Mouse (Mus musculus) thymus, postnatal 0 days (tissue): ENCODE measurements around the gene E330009J07Rik. TPM values are rescaled to one million over a fixed set of nuclear protein-coding genes. Genes with fewer than 3 reads are reported as not detected.

Experiments
- DNase-seq: peaks from one replicate; pipeline ENCODE4 v3.0.0-alpha.2; 2015; ENCODE audit warnings: low spot score
- polyA plus RNA-seq: library from polyadenylated mRNA; unstranded; fragments of >200 nt; fragmentation: Nextera tagmentation; extraction: Ambion mirVana; gene quantifications from 2 replicates; pipeline ENCODE4 v1.2.1, GENCODE M21; 2015

Gene E330009J07Rik
- polyA plus RNA-seq, 1 experiment from 2014 or later, result 17.6 TPM

DNA sequence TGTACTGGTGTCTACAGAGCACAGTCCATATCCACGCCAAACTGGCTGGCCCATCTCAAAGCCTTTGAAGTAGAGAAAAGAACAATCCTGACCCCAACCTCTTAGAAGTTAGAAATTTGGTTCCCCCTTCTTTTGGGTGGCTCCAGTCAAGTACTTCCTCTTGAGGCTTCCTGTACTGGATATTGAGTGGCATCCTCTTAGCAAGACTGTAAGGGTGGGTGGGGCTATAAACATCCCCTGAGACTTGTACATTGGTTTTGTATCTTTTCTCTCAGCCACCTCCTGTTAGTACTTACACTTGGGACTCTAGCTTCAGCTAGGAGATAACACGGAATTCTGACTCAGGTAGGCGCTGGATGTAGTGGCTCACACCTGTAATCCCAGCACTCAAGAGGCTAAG lies 5.7 kb downstream of the E330009J07Rik start:
- DNase-seq, result peak; percentile 19

DNA sequence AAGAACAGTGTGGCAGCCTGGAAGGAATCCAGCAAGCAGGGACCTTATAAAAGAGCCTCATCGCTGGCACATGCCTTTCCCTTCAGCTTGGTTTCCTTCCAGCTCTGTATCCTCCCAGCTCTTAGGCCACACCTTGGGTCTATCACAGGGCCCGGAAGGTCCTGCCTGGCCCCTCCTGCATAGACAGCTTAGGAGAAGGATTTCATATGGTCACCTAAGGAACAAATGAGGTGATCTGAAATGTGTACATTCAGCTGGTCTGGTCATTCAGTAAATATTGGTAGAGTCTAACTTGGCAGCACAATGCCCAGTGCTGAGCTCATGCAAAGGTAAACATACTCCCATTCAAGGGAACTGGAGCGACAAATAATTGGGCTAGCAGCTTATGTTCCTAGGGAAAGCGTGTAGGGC lies 6.4 kb downstream of the E330009J07Rik start:
- DNase-seq, result no peak

DNA sequence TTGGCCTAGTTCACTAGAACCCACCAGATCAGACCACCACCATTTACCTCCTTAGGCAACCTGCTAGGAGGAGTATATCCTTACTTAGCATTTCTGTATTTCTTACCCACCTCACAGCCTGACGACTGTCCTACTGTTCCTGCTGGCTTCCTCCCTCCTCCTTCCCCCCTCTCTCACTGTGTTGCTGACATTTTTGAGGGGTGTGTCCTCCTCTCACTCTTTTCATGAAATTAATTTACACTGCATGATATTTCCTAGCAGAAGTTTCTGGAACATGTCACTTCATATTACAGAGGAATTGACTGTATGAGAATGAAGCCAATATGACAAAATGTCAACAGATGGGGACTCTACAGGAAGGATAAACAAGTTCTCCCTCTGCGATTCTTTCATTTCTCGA lies 7.2 kb downstream of the E330009J07Rik start:
- no peak for DNase-seq

DNA sequence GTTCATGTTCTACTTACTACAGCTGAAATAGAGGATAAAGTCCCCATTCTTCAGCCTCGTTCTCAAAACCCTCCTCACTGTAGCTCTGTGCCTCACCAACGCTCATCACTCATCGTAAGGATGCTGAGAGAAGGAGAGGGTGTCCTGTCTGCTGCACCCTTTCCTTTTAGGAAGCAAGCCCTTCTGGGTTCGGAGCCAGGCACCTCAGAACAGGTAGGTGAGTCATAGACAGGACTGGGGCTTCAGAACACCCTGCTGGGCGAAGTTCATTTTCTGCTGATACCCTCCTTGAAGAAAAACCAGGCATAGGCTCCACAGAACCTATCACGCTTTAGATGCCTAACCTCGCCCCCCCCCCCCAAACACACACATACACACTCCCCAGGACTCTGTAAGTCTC lies 8.5 kb downstream of the E330009J07Rik start:
- no peak for DNase-seq

DNA sequence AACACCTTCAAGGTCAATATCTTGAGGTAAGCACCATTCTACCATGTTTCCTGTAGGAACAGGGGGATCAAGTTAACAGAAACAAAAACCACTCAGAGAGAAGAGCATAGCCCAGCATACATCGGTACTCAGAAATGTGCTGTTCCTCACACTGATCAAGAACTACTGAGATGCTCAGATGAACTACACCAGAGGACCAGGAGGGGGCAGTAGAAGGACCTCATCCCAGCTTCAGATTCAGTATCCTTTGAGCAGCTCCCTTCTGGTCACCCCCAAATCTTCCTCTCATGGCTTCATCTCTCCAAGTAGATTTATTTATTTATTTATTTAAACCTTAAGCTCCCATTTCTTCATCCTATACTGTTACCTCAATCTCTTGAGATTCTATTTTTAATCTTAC lies 12.2 kb downstream of the E330009J07Rik start:
- peak; percentile 67 for DNase-seq

DNA sequence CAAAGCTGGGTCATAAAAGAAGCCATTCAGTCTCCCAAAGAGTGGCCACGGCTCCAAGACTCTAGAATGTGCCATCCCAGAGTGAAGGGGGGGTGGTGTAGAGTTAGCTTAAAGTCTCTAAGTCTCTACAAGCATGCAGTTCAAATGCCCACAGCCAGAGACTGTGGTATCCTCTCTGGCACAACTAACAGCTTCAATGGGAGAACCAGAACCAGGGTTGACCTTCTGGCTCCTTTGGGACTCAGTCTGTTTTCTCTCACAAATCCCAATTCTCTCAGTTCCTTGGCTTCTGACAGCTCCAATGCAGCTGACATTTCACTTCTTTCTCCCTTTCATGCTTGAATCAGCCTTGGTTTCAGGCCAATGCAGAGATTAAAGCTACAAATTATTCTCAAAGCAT lies 12.9 kb downstream of the E330009J07Rik start:
- DNase-seq, result no peak

DNA sequence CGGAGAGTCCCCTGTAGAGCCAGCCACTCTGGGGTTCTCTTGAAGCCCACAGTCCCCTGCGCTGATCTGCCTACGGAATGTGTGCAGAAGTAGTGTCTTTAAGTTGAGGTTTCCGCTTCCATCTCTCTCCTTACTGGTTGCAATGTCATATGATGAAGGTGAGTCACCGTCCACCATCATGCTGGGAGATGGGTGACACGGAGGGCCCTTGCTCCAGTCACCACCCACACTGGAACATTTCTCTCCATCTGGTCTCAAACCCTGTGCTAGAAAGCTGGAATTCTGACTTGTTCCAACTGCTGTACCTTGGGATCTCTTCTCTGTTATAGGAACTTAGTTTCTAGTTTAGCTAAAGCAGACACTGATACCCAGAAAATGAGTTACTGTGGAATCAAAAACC lies 14.8 kb downstream of the E330009J07Rik start:
- no peak for DNase-seq

DNA sequence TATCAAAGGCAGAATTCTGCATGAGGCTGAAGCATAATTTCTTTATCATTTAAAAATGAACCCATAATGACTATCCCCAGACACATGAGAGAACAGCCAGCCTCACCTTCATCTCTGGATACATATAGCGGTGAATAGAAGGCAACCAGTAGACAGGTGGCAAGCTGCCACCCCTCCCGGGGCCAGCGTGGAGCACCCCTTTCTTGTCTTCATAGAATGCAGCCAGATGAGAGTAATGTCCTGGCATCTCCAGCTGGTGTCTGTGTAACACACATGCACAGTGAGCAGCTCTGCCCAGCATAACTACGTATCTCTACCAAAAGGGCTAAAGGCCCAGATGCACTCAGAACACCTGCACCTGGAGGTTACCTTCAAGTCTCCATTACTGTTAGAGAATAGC lies 17.5 kb downstream of the E330009J07Rik start:
- DNase-seq, result no peak

DNA sequence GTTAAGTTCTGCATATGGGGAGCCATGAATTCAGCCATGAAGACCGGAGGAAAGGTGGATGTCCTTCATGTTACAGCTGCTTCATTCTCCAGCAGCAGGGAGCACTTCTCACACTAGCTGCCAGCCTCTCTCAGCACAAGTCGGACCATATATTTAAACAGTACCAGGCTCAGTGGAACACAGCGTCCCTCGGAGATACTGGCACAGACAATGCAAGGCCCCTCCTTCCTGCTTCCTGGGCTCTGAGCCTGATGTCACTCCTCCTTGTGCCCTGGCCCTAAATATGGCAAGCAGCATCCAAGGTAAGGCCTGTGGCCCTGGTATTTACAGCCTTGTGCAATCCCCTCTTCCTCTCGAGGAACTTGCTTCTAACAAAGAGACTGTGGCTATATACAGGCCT lies 20.1 kb downstream of the E330009J07Rik start:
- no peak for DNase-seq

DNA sequence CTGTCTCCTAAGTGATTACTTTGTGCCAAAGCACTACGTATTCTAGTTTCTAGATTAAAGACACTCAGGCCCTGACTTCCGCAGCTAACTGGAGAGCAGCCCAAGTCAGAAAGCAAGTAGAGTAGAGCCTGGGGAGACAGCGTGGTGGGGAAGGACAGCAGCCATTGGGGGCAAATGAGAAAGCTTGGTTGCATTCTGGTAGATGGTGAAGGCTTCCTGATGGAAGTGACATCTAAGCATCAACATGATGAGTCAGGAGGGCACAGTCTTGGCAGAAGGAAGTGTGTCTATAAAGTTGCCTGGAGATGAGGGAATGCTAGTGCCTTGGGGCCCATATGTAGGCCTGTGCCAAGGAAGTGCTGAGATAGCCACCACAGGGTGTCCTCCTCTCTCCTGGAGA lies 22.4 kb downstream of the E330009J07Rik start:
- no peak for DNase-seq

DNA sequence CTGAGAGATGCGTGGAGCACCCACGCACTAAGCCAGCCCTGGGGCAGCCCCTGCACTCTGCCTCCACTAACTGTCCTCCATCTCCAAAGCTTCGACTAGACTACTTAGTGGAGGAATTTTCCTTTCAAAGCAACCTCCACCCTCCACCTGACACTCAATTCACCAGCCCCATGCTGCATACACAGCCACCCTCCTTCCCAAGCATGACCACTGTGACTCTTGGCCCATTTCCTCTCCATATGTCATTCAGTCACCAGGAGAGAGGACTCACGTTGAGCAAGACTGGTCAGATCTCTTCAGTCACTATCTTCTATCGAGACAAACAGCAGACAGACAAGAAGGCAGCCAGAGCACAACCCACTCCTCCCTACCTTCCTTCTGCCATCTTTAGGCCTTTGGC lies 22.9 kb downstream of the E330009J07Rik start:
- no peak for DNase-seq

DNA sequence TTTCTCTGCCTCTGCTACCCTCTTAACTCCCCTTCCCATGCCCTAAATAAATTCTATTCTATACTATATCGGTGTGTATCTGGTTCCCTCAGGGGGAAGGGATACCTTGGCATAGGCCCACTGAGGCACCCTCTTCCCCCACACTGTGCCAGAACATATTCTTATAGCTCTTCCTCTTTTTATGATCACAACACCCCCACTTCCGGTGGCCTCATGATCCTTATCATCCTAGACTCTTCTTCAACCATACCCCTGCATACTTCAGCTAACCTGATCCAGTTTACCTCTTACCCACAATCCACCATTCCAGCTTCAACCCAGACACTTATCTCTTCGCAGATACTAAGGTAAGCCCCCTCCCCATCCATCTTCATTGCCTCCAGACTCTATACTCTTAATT lies 24.9 kb downstream of the E330009J07Rik start:
- peak; percentile 17 for DNase-seq

DNA sequence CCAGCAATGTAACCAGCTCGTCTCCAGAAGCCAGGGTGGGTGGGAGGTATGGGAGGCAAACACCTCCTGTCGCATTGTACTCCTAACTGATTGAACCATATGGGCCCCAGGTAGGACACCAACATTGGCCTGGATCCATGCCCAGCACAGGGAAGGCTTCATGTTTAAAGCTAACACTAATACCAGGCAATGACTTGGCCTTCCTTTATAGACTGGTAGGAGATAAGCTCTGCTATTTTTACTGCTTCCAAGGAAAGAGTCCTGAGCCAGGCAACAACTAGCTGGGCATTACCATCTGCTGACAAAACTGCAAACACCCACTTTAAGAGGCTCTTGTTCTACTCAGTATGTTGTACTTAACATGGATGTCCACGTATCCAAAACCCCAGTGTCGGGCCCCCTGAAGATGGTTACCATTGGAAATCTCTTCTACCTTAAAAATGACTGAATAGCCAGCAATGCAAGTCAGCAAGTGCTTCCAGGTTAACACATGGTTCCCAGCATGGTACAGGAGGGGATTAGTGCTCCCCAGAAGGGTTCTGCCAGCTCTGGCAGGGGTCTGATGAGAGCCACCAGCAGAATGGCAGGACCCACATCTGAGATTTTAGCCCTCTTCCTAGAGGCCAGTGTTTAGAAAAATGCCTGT lies 32.2 kb downstream of the E330009J07Rik start:
- no peak for DNase-seq

DNA sequence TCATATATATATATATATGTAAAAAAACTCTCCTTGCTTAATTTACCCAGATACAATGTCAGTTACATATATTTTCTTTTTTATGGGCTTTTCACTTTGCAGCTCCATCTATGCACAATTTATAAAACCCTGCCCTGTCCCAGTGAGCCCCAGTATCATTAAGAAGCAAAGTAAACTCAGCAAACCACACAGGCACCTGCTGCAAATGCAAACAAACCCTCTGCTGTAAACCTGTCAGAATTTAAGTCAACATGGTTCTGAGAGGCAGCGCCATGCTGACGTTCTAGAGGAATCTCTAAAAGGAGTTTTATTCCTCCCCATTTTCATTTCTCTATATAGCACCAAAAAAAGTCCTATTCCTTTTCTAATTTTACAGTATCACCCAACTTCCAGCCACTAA lies 33.9 kb downstream of the E330009J07Rik start:
- no peak for DNase-seq

DNA sequence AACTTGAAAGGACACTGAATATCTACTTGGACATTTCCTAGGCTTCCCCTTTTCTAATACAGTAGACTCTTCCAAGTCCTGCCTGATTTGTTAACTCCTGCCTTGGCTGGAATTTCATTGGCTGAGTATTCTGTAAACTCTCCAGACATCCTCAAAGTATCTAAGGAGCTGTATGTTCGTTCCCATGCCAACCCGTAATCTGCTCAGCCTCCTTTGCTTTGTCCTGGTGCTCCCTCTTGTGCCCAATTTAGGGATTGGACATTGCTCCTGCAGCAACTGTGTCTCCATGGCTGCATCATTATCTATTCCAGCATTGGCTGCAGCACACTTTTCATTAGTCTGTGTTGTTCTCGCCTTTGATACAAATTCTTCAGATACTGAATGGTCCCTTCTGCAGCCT lies 42.7 kb downstream of the E330009J07Rik start:
- peak; percentile 11 for DNase-seq

DNA sequence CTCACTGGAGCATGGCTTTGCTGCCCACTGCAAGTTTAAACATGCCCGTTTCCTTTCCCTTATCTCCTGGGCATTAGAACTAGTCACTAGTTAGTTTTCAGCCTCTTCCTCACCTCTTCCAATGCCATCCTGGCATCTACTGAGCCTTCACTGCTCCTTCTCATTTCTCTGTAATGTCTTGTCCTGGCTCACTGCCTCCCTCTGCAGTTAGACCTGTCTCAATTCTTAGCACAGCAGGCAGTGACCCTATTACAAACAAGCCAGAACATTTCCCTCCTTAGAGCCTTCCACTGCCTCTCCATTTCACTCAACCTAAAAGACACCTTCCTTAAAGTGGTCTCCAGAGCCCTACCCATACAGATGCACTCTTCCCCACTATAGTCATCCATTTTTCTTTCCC lies 45.0 kb downstream of the E330009J07Rik start:
- DNase-seq, result no peak

DNA sequence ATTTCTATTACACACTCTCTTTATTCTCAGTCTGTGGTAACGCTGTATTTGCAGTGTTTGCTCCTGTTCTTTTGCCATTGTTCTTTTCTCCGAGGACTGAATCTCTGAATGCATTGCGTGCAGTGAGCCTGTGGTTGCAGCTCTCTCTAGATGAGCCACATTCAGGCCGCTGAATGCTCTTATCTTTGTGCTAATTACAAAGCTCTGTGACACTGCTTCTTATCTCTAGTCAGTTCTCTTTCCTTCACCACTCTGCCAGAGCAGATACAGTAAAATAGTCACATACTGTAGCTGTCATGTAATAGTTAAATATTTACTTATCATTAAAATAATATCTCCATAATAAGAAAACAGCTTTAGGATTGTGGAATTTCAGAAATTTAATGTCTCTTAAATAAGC lies 47.3 kb downstream of the E330009J07Rik start:
- DNase-seq, result no peak

DNA sequence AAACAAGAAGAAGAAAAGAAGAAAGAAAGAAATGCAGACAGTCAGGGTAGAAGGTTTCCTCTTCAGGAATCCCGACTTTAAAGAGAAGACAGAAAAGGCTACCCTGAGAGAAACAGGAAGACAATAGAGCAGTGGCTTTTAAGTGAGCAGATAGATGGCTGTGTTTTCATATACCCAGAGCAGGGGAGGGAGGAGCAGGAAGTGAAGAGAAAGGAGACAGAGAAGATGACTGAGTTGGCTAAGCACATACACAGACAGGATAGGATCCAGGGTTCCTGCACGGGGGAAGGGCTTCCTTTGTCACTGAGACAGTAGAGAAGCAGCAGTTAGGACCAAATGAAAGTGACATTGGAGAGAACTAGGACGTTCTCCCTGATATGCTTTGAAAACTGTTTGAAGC lies 50.3 kb downstream of the E330009J07Rik start:
- peak; percentile 8 for DNase-seq

DNA sequence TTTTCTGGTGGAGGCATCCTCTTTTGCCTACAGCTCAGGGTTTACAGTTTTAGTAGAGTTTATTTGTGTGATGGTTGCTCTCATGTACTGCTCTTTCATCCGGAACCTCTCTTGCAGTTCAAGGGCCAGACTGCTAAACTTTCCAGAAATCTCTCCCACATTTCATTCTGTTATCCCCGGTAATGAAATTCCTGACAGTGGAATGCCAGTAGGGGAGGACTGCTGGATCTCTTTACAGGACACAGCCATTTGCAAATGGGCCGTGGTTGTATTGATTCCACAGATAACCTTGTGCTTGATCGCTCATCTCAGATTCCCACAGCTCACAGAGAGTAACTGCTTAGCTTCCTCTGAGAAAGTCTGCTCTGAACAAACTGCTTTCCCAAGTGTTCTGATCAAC lies 54.0 kb downstream of the E330009J07Rik start:
- DNase-seq, result no peak

DNA sequence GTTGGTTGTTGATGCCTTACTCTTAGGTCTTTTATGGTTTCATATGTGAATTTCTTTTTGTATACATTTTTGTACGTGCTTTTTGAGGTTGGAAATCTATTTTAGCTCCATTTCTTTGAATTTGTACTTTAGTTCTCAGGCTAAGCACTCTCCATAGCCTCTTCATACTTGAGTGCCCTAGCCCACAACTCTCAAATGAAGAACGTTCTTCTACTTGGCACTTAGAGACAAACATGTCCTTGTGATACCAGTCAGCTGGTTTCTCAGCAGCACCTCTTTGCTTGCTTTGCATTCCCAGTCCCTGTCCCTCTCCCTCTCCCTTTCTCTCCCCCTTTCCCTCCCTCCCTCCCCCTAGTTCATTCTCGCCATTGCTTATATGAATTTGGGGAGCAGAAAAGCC lies 55.8 kb downstream of the E330009J07Rik start:
- DNase-seq, result no peak

DNA sequence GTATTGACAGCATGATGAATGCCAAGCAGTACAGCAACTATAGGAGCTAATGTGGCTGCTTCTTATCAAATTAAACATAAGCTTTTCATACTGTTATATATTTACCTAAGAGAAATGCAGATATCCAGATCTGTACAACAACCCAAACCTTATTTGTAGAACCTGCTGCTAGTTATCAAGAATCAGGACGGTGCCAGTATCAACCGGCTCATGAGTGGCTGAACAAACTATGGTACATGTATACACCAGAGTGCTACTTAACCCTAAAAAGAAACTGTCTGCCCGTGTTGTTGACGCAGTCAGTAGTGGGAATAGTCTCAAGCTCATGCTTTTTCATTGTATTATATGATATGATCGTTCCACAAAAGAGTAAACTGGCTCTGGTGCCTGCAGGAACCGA lies 64.9 kb downstream of the E330009J07Rik start:
- DNase-seq, result no peak

DNA sequence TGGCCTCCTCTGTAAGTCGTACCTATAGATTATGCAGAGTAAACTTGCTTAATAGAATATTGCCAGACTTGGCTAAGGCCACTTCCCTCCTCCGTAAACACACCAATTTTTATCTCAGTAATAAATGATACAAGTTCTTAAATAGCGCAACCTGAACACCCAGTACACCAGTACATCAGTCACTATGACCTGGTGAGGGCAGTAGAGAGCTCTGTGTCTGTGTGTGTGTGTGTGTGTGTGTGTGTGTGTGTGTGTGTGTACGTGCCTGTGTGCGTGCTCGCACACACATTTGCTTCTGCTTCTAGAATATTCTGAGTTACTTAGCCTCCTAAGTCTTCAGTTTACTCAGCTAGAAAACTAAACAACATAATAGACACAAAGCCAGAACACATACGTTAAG lies 82.6 kb downstream of the E330009J07Rik start:
- DNase-seq, result peak; percentile 14
